Mouse (Mus musculus): ENCODE results near the gene D330045A20Rik.
"Not testable (repeated sequence)": the region's sequence is repeated elsewhere in the genome, so short reads cannot be mapped to it uniquely, and the experiment has no call there.

Gene D330045A20Rik

GRCm38 (mm10) chrX:139480022-139480894 is at the start of gene D330045A20Rik:
TSS of gene D330045A20Rik (plus strand) at chrX:139480367.
- DNase-seq (ENCODE audit: extremely low read depth, low read depth) = peak; percentile 80

GRCm38 (mm10) chrX:139432550-139432949 is 47.6 kb upstream of the D330045A20Rik start:
- peak; percentile 95 for DNase-seq (ENCODE audit: extremely low read depth, low read depth)

- DNase-seq (ENCODE audit: extremely low read depth, low read depth) = no peak
Observed at GRCm38 (mm10) chrX:139435202-139435601, 45.0 kb upstream of the D330045A20Rik start.

DNA sequence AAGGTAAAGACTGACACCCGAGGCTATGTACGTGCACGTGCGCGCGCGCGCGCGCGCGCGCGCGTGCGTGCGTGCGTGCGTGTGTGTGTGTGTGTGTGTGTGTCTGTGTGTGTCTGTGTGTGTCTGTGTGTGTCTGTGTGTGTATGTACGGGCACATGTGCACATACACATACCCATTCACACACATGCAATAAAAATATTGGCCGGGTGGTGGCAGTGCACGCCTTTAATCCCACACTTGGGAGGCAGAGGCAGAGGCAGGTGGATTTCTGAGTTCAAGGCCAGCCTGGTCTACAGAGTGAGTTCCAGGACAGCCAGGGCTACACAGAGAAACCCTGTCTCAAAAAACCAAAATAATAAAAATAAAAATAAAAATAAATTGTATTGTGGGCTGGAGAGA is 39.1 kb upstream of the D330045A20Rik start:
- DNase-seq (ENCODE audit: extremely low read depth, low read depth) = not testable (repeated sequence)

GRCm38 (mm10) chrX:139456812-139457211 is 23.4 kb upstream of the D330045A20Rik start:
- DNase-seq (ENCODE audit: extremely low read depth, low read depth) = no peak

DNA sequence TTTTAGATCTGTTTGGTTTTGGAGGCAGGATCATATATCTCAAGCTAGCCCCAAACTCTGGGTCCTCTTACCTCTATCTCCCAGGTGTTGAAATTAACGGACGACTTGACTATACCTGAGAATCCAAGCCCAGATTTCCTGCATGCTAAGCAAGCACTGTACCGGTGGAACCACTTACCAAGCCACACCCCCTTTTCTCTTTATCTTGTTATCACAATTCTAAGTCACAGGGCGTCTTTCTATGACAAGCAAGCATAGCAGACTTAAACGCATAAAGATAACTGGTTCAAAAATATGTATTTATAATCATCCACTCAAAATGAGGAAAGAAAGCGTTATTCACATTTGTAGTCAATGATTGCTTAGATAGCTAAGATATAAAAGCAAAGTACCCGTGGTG is 1.9 kb downstream of the D330045A20Rik start:
- no peak for DNase-seq (ENCODE audit: extremely low read depth, low read depth)

DNA sequence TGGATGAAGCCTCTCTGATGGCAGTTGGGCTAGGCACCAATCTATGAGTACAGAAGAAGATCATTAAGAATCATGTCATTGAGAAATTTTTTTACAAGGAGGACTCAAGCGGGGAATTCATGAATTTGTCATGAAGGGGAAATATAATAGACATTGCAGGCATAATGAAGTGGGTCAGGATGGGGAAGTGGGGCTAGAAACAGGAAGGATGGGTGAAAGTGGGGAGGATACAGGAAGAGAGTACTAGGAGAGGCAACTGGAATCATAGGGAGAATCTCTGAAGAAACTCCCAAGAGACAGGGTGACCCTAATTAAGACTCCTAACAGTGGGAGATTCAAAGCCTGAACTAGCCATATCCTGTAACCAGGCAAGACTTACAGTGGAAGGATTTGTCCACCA is 4.8 kb downstream of the D330045A20Rik start:
- no peak for DNase-seq (ENCODE audit: extremely low read depth, low read depth)

GRCm38 (mm10) chrX:139516156-139516555 is 36.0 kb downstream of the D330045A20Rik start:
- no peak for DNase-seq (ENCODE audit: extremely low read depth, low read depth)

GRCm38 (mm10) chrX:139519251-139519650 is 39.1 kb downstream of the D330045A20Rik start:
- no peak for DNase-seq (ENCODE audit: extremely low read depth, low read depth)

DNA sequence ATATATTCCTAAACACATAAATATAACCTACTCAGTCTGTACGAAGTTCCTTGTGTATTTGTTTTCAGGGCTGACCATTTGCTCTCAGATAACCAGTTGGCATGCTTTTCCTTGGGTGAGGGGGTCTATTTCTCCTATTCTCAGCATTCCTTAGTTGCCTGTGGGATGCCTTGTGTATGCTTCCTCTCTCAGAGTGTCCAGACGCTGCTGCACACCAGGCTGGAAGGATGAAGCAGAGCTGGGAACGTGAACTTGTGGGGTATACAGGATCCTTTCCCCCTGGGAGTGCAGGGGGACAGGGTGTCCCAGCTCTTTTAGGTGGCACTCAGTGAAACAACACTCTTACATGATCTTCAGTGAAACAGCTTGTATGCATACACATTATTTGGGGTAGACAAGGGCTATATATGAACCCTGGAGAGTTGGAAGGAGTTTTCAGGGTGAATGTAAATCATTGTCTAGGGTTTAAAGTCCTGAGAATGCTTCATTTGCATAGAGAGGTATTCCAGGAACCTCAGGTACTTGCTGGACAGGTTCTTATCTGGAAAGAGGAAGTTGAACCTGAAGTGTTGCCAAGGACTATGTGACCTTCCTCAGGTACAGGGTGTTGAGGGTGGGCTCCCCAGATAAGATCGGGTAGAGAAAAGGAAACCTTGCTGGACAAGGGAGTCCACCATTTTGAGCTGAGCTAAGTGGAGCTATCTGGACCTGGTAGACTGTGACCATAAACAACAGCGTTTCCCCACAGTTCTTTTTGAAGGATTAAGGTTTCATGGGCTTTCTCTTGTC is 44.3 kb downstream of the D330045A20Rik start:
- no peak for DNase-seq (ENCODE audit: extremely low read depth, low read depth)

DNA sequence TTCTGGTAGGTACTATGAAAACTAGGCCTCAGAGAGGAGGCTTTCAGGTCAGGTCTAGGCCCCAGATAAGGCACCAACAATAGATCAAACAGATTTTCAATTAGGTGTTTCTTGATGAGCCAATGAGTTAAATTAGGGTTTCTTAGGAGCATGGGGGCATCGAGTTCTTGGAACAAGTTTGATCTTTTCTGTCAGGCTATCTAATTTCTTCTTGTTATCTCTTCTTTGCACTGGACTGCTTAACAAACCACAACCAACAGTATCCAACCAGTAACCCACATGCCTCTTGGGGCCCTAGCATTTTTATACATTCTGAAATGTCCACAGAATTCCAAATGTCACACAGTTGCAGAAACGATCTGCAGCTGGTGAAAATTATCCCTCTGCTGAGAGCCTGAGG is 45.6 kb downstream of the D330045A20Rik start:
- DNase-seq (ENCODE audit: extremely low read depth, low read depth) = no peak

- no peak for DNase-seq (ENCODE audit: extremely low read depth, low read depth)
Observed at GRCm38 (mm10) chrX:139526984-139527383, 46.8 kb downstream of the D330045A20Rik start.

- DNase-seq (ENCODE audit: extremely low read depth, low read depth) = no peak
Observed at GRCm38 (mm10) chrX:139529678-139530077, 49.5 kb downstream of the D330045A20Rik start.

GRCm38 (mm10) chrX:139532293-139532692 is 52.1 kb downstream of the D330045A20Rik start:
- no peak for DNase-seq (ENCODE audit: extremely low read depth, low read depth)

DNA sequence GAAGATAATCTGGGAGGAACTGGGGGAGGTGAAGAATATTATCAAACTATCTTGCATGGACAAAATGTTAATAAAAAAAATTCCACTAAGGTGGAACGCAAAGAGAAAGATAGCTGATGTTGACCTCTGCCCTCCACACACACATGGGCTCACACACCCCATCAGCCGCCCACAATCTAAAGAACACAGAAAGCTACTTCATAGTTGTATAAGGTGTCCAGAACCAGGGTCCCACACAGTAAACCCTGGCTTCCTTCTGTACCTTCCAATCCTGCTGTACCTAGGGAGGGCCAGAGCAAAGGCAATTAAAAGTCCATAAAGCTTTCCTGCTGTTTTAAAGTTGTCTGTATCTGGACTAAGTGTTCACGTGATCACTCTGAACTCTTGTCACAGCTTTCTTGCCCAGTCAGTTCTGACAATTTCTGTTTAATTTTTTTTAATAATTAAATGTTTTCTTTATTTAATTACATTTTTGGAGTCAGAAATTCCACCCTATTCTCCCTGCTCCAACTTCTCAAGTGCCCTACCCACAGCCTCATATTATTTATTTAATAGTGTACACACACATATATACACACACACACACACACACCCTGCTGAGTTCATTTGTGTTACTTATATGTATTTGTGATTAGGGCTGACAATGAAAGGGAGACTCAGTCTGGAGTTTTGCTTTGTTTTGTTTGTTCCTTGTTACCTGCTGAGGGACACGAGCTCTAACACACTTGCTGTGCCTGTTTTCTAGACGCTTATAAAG is 57.7 kb downstream of the D330045A20Rik start:
- DNase-seq (ENCODE audit: extremely low read depth, low read depth) = no peak

GRCm38 (mm10) chrX:139543726-139544125 is 63.6 kb downstream of the D330045A20Rik start:
- DNase-seq (ENCODE audit: extremely low read depth, low read depth) = no peak

- DNase-seq (ENCODE audit: extremely low read depth, low read depth) = no peak
Observed at GRCm38 (mm10) chrX:139550456-139550855, 70.3 kb downstream of the D330045A20Rik start.

- no peak for DNase-seq (ENCODE audit: extremely low read depth, low read depth)
Observed at GRCm38 (mm10) chrX:139552090-139552489, 71.9 kb downstream of the D330045A20Rik start.

GRCm38 (mm10) chrX:139562255-139562924 is 82.2 kb downstream of the D330045A20Rik start:
- DNase-seq (ENCODE audit: extremely low read depth, low read depth) = no peak

GRCm38 (mm10) chrX:139562925-139563461 is 82.8 kb downstream of the D330045A20Rik start, which contains the start of gene Rnf128:
TSS of gene Rnf128 (plus strand) at chrX:139563316.
- no peak for DNase-seq (ENCODE audit: extremely low read depth, low read depth)

GRCm38 (mm10) chrX:139570054-139570453 is 89.9 kb downstream of the D330045A20Rik start:
- DNase-seq (ENCODE audit: extremely low read depth, low read depth) = no peak
